Mouse (Mus musculus) frontal cortex, postnatal 10 days (tissue): ENCODE results near the gene Cxcl16.
"Not testable (repeated sequence)": the region's sequence is repeated elsewhere in the genome, so short reads cannot be mapped to it uniquely, and the experiment has no call there.

Experiments used
- DNase-seq, 2 experiments: peaks; one replicate each; pipeline ENCODE4 v3.0.0; 2022; ENCODE audit warnings: low spot score in 2 of 2, mixed read lengths in 1 of 2

Gene Cxcl16

GRCm38 (mm10) chr11:70453261-70454044 lies 6.3 kb downstream of the Cxcl16 start:
- no peak for DNase-seq

- peak; percentile 90 to 91 for DNase-seq
Measured at GRCm38 (mm10) chr11:70451797-70452498, 7.8 kb downstream of the Cxcl16 start, which contains the start of gene Med11. Gene Med11, plus strand, starts transcription at chr11:70451919.

- DNase-seq: no peak
Measured at GRCm38 (mm10) chr11:70450926-70451325, 8.9 kb downstream of the Cxcl16 start.

GRCm38 (mm10) chr11:70447373-70447772 lies 12.4 kb downstream of the Cxcl16 start:
- DNase-seq: no peak

GRCm38 (mm10) chr11:70446756-70447155 lies 13.0 kb downstream of the Cxcl16 start:
- DNase-seq: no peak

GRCm38 (mm10) chr11:70444667-70445066 lies 15.1 kb downstream of the Cxcl16 start:
- DNase-seq: no peak

- no peak for DNase-seq
Measured at GRCm38 (mm10) chr11:70443964-70444363, 15.8 kb downstream of the Cxcl16 start.

GRCm38 (mm10) chr11:70441882-70442281 lies 17.9 kb downstream of the Cxcl16 start:
- DNase-seq: no peak

GRCm38 (mm10) chr11:70440637-70441036 lies 19.1 kb downstream of the Cxcl16 start:
- DNase-seq: no peak

GRCm38 (mm10) chr11:70438728-70439374 lies 20.9 kb downstream of the Cxcl16 start:
- DNase-seq: no peak

- no peak for DNase-seq
Measured at GRCm38 (mm10) chr11:70437426-70437825, 22.4 kb downstream of the Cxcl16 start.

- no peak for DNase-seq
Measured at GRCm38 (mm10) chr11:70435476-70435875, 24.3 kb downstream of the Cxcl16 start.

GRCm38 (mm10) chr11:70433951-70434350 lies 25.8 kb downstream of the Cxcl16 start:
- no peak for DNase-seq

- DNase-seq: no peak
Measured at GRCm38 (mm10) chr11:70433569-70433943, 26.2 kb downstream of the Cxcl16 start.

- no peak for DNase-seq
Measured at GRCm38 (mm10) chr11:70432895-70433568, 26.8 kb downstream of the Cxcl16 start.

GRCm38 (mm10) chr11:70432048-70432894 lies 27.5 kb downstream of the Cxcl16 start, which contains the start of gene Arrb2:
Gene Arrb2, plus strand, starts transcription at chr11:70432635.
- peak; percentile 98 for DNase-seq

GRCm38 (mm10) chr11:70431574-70431973 lies 28.2 kb downstream of the Cxcl16 start:
- no peak for DNase-seq

GRCm38 (mm10) chr11:70426598-70426997 lies 33.2 kb downstream of the Cxcl16 start:
- DNase-seq: not testable (repeated sequence)

- no peak for DNase-seq
Measured at GRCm38 (mm10) chr11:70419486-70419885, 40.3 kb downstream of the Cxcl16 start.

GRCm38 (mm10) chr11:70418199-70418598 lies 41.6 kb downstream of the Cxcl16 start:
- no peak for DNase-seq

- peak in 1 of 2 experiments; percentile 62 for DNase-seq
Measured at GRCm38 (mm10) chr11:70413961-70414360, 45.8 kb downstream of the Cxcl16 start.
